Mouse (Mus musculus) heart, embryonic 12.5 days (tissue): Measurements from ENCODE around the gene 9430097D07Rik. TPM values are rescaled to one million over a fixed set of nuclear protein-coding genes. Genes with fewer than 3 reads are reported as not detected.

ENCODE experiments used
- ATAC-seq: fragments of 200-750 bp; cut with Nextera tagmentation; 2 replicates; pipeline ENCODE4 v1.8.0; 2017; ENCODE audit warnings: moderate TSS enrichment, moderate library complexity; ENCODE audit not compliant: insufficient number of reproducible peaks, low FRiP score
- H3K27ac ChIP-seq: fragments of 300-500 bp; sonication (generic); 2 replicates; pipeline ENCODE4 v1.5.1; 2016; ENCODE audit warnings: mild to moderate bottlenecking, moderate library complexity; ENCODE audit not compliant: poor library complexity, severe bottlenecking
- H3K27me3 ChIP-seq: fragments of 300-500 bp; sonication (generic); replicated peaks from 2 replicates; pipeline ENCODE4 v1.6.1; 2016; ENCODE audit warnings: mild to moderate bottlenecking, moderate library complexity
- H3K36me3 ChIP-seq: fragments of 300-500 bp; sonication (generic); 2 replicates; pipeline ENCODE4 v1.6.1; 2016; ENCODE audit warnings: mild to moderate bottlenecking, moderate library complexity
- H3K4me1 ChIP-seq: fragments of 300-500 bp; sonication (generic); replicated peaks from 2 replicates; pipeline ENCODE4 v1.6.1; 2016; ENCODE audit warnings: mild to moderate bottlenecking
- H3K4me2 ChIP-seq: fragments of 300-500 bp; sonication (generic); 2 replicates; pipeline ENCODE4 v1.6.1; 2016; ENCODE audit warnings: mild to moderate bottlenecking, moderate library complexity
- H3K4me3 ChIP-seq: fragments of 300-500 bp; sonication (generic); 2 replicates; pipeline ENCODE4 v1.5.1; 2016; ENCODE audit warnings: mild to moderate bottlenecking
- H3K9ac ChIP-seq: fragments of 300-500 bp; sonication (generic); 2 replicates; pipeline ENCODE4 v1.6.1; 2016; ENCODE audit warnings: mild to moderate bottlenecking, moderate library complexity
- H3K9me3 ChIP-seq: fragments of 300-500 bp; sonication (generic); replicated peaks from 2 replicates; pipeline ENCODE4 v1.6.1; 2016; ENCODE audit warnings: mild to moderate bottlenecking, moderate library complexity
- WGBS: fragments of 180-500 bp; shearing (Covaris S2); methylation state at CpG from one replicate; pipeline ENCODE4 v1.1.7; 2016; 5-methylcytosine and 5-hydroxymethylcytosine counted together
- polyA plus RNA-seq: library from polyadenylated mRNA; unstranded; fragments of >200 nt; fragmentation: Nextera tagmentation; extraction: Ambion mirVana; gene quantifications from 2 replicates; pipeline ENCODE4 v1.2.1, GENCODE M21; 2016

The 9430097D07Rik gene
- polyA plus RNA-seq, 1 experiment from 2014 or later, result 0.18 TPM

- no peak overlapping the region for H3K4me2 ChIP-seq
- H3K4me3 ChIP-seq, result no peak overlapping the region
- H3K27me3 ChIP-seq, result peaks cover 53% of the 10 kb centered on the region
- H3K27ac ChIP-seq, result no peak overlapping the region
- H3K9me3 ChIP-seq, result no peaks in the 10 kb centered on the region
- H3K36me3 ChIP-seq, result peaks cover 1% of the 10 kb centered on the region; the same call in 1 of the 2 replicates
- no peak for ATAC-seq
- H3K9ac ChIP-seq, result no peak overlapping the region; the same call in 1 of the 2 replicates
- H3K4me1 ChIP-seq, result peaks cover 16% of the 10 kb centered on the region
- 39% methylated on average over 24 of the region's 30 CpGs for WGBS
These were observed 2.9 kb upstream of the 9430097D07Rik start for GRCm38 (mm10) chr2:32578146-32579046.

GRCm38 (mm10) chr2:32576532-32576931 is 1.0 kb upstream of the 9430097D07Rik start:
- peaks cover 17% of the 10 kb centered on the region for H3K4me1 ChIP-seq
- peaks cover 11% of the 10 kb centered on the region for H3K36me3 ChIP-seq
- H3K9me3 ChIP-seq, result no peaks in the 10 kb centered on the region
- WGBS, result 85% methylated on average over 9 of the region's 9 CpGs
- H3K4me3 ChIP-seq, result no peak overlapping the region
- H3K27ac ChIP-seq, result no peak overlapping the region
- H3K9ac ChIP-seq, result no peak overlapping the region
- H3K4me2 ChIP-seq, result no peak overlapping the region
- peaks cover 53% of the 10 kb centered on the region for H3K27me3 ChIP-seq
- no peak for ATAC-seq

- H3K27me3 ChIP-seq, result peaks cover 44% of the 10 kb centered on the region
- no peak overlapping the region for H3K27ac ChIP-seq
- no peaks in the 10 kb centered on the region for H3K9me3 ChIP-seq
- peak overlapping the region; percentile 54 for H3K9ac ChIP-seq
- H3K4me1 ChIP-seq, result peaks cover 22% of the 10 kb centered on the region
- peak overlapping the region; percentile 45 for H3K4me3 ChIP-seq
- ATAC-seq, result no peak
- H3K4me2 ChIP-seq, result peak overlapping the region; percentile 89
- H3K36me3 ChIP-seq, result peaks cover 11% of the 10 kb centered on the region
- 3% methylated on average over 26 of the region's 26 CpGs for WGBS
These were observed 441 bp downstream of the 9430097D07Rik start for GRCm38 (mm10) chr2:32574901-32575585.

GRCm38 (mm10) chr2:32574497-32574896 is 987 bp downstream of the 9430097D07Rik start, which contains the start of gene Pip5kl1:
TSS of gene Pip5kl1 (plus strand) at chr2:32574797.
- Histone ChIP-seq H3K4me1 (peaks cover 22% of the 10 kb centered on the region), H3K27me3 (peaks cover 39% of the 10 kb centered on the region), H3K27ac (no peak within 1 kb of the TSS), H3K36me3 (peaks cover 11% of the 10 kb centered on the region), H3K4me2 (peak within 1 kb of the TSS; percentile 89), H3K9ac (peak within 1 kb of the TSS; percentile 54), H3K4me3 (peak within 1 kb of the TSS; percentile 45), H3K9me3 (no peaks in the 10 kb centered on the region)
- 71% methylated on average over 6 of the region's 6 CpGs for WGBS
- ATAC-seq, result no peak

GRCm38 (mm10) chr2:32572196-32572595 is 3.3 kb downstream of the 9430097D07Rik start:
- Histone ChIP-seq H3K4me3 (no peak overlapping the region), H3K9me3 (no peaks in the 10 kb centered on the region), H3K9ac (no peak overlapping the region), H3K36me3 (peaks cover 25% of the 10 kb centered on the region), H3K27ac (no peak overlapping the region), H3K4me1 (peaks cover 22% of the 10 kb centered on the region), H3K27me3 (peaks cover 16% of the 10 kb centered on the region), H3K4me2 (0 out of 2 replicates have a peak overlapping the region, but pooled peaks have one; percentile 88)
- WGBS, result 86% methylated on average over 11 of the region's 11 CpGs
- ATAC-seq, result no peak

GRCm38 (mm10) chr2:32570698-32571494 is 4.6 kb downstream of the 9430097D07Rik start, which contains the start of gene Dpm2:
TSS of gene Dpm2 (plus strand) at chr2:32570858.
- ATAC-seq, result peak; percentile 85
- peak within 1 kb of the TSS; percentile 72 for H3K4me3 ChIP-seq
- peaks cover 3% of the 10 kb centered on the region; the same call in 1 of the 2 replicates for H3K27me3 ChIP-seq
- H3K9ac ChIP-seq, result peak within 1 kb of the TSS; percentile 84
- 0 out of 2 replicates have a peak within 1 kb of the TSS, but pooled peaks have one; percentile 34 for H3K27ac ChIP-seq
- peak within 1 kb of the TSS; percentile 88 for H3K4me2 ChIP-seq
- no peaks in the 10 kb centered on the region for H3K9me3 ChIP-seq
- 2% methylated on average over 36 of the region's 36 CpGs for WGBS
- H3K4me1 ChIP-seq, result peaks cover 22% of the 10 kb centered on the region
- peaks cover 34% of the 10 kb centered on the region for H3K36me3 ChIP-seq

- no peak overlapping the region for H3K4me2 ChIP-seq
These were observed 6.5 kb downstream of the 9430097D07Rik start for GRCm38 (mm10) chr2:32568941-32569340.

GRCm38 (mm10) chr2:32568149-32568548 is 7.3 kb downstream of the 9430097D07Rik start:
- H3K27ac ChIP-seq, result no peak overlapping the region
- peaks cover 13% of the 10 kb centered on the region for H3K4me1 ChIP-seq
- H3K4me2 ChIP-seq, result no peak overlapping the region
- no peak for ATAC-seq
- no peaks in the 10 kb centered on the region for H3K9me3 ChIP-seq
- no peak overlapping the region for H3K4me3 ChIP-seq
- WGBS, result 63% methylated on average over 5 of the region's 5 CpGs
- no peak overlapping the region for H3K9ac ChIP-seq
- H3K36me3 ChIP-seq, result peaks cover 58% of the 10 kb centered on the region
- H3K27me3 ChIP-seq, result no peaks in the 10 kb centered on the region

More at GRCm38 (mm10) chr2:32568941-32569340, 6.5 kb downstream of the 9430097D07Rik start:
- Histone ChIP-seq H3K9me3 (no peaks in the 10 kb centered on the region), H3K4me3 (no peak overlapping the region), H3K27ac (no peak overlapping the region), H3K9ac (no peak overlapping the region), H3K27me3 (no peaks in the 10 kb centered on the region), H3K36me3 (peaks cover 54% of the 10 kb centered on the region), H3K4me1 (peaks cover 13% of the 10 kb centered on the region)
- 84% methylated on average over 3 of the region's 3 CpGs for WGBS
- ATAC-seq, result no peak

GRCm38 (mm10) chr2:32566536-32567063 is 8.9 kb downstream of the 9430097D07Rik start:
- Histone ChIP-seq H3K4me1 (peaks cover 6% of the 10 kb centered on the region), H3K36me3 (peaks cover 58% of the 10 kb centered on the region), H3K27me3 (no peaks in the 10 kb centered on the region), H3K4me3 (no peak overlapping the region), H3K9me3 (no peaks in the 10 kb centered on the region), H3K27ac (no peak overlapping the region), H3K4me2 (no peak overlapping the region), H3K9ac (no peak overlapping the region)
- WGBS, result 39% methylated on average over 4 of the region's 4 CpGs
- no peak for ATAC-seq

- Histone ChIP-seq H3K9me3 (no peaks in the 10 kb centered on the region), H3K36me3 (peaks cover 32% of the 10 kb centered on the region), H3K27me3 (no peaks in the 10 kb centered on the region), H3K27ac (no peak overlapping the region), H3K9ac (no peak overlapping the region), H3K4me3 (no peak overlapping the region), H3K4me2 (no peak overlapping the region), H3K4me1 (peaks cover 18% of the 10 kb centered on the region)
- ATAC-seq, result no peak
- WGBS, result 58% methylated on average over 5 of the region's 5 CpGs
These were observed 15.9 kb downstream of the 9430097D07Rik start for GRCm38 (mm10) chr2:32559570-32559969.
